In genomic region chr6:17110564-17111100, GRCm38 (mm10) we compare ENCODE assay signal across 10 mouse cellular contexts. TPM values are rescaled to one million over a fixed set of nuclear protein-coding genes. Genes with fewer than 3 reads are reported as not detected.
DNase-seq lines count a peak whose midpoint lies in the region; ATAC-seq and TF ChIP-seq lines count a peak whose summit lies in the region.
"Had no signal": no experiment of that assay in that cellular context is flagged by ENCODE, and none has a peak within 500 bp of the region (broad histone marks: within the 10 kb centered on the region; RNA-seq: fewer than 3 reads in every experiment).

No protein-coding gene starts in this region.

- ATAC-seq in forebrain, postnatal 0 days: peak; percentile 51; the same call in 1 of the 2 replicates
- ATAC-seq in forebrain, embryonic 12.5 days (ENCODE audit: low FRiP score): no peak
- ATAC-seq in midbrain, postnatal 0 days (ENCODE audit: low FRiP score): no peak
- ATAC-seq in midbrain, embryonic 16.5 days: no peak
- ATAC-seq in kidney, embryonic 14.5 days (ENCODE audit: low FRiP score, low TSS enrichment): peak; percentile 49; the same call in 1 of the 2 replicates
- 0 out of 2 replicates have a peak, but pooled peaks have one; percentile 58 for ATAC-seq in stomach, postnatal 0 days (ENCODE audit: low FRiP score, low TSS enrichment)

- H3K9me3 ChIP-seq in forebrain, postnatal 0 days (ENCODE audit: low read length): no peaks in the 10 kb centered on the region
- no peaks in the 10 kb centered on the region for H3K9me3 ChIP-seq in forebrain, embryonic 12.5 days
- H3K9me3 ChIP-seq in midbrain, postnatal 0 days (ENCODE audit: low read length): no peaks in the 10 kb centered on the region
- no peaks in the 10 kb centered on the region for H3K9me3 ChIP-seq in midbrain, embryonic 16.5 days (replicated peaks; ENCODE audit: control insufficient read depth, low read length, poor library complexity, severe bottlenecking)
- H3K9me3 ChIP-seq in kidney, embryonic 14.5 days (ENCODE audit: control insufficient read depth, low read length): no peaks in the 10 kb centered on the region
- no peaks in the 10 kb centered on the region for H3K9me3 ChIP-seq in stomach, postnatal 0 days (ENCODE audit: control insufficient read depth, low read length)
- H3K9me3 ChIP-seq: embryonic facial prominence, embryonic 12.5 days; heart, embryonic 15.5 days had no signal

- no peaks in the 10 kb centered on the region for H3K36me3 ChIP-seq in forebrain, postnatal 0 days (ENCODE audit: insufficient read depth)
- no peaks in the 10 kb centered on the region for H3K36me3 ChIP-seq in forebrain, embryonic 12.5 days (replicated peaks)
- H3K36me3 ChIP-seq in midbrain, postnatal 0 days (ENCODE audit: insufficient read depth, low read length): no peaks in the 10 kb centered on the region
- no peaks in the 10 kb centered on the region for H3K36me3 ChIP-seq in midbrain, embryonic 16.5 days (ENCODE audit: control insufficient read depth, insufficient read depth, low read length)
- H3K36me3 ChIP-seq in kidney, embryonic 14.5 days (ENCODE audit: control insufficient read depth, insufficient read depth, low read length): no peaks in the 10 kb centered on the region
- no peaks in the 10 kb centered on the region for H3K36me3 ChIP-seq in stomach, postnatal 0 days (ENCODE audit: control insufficient read depth, insufficient read depth, low read length)
- H3K36me3 ChIP-seq: embryonic facial prominence, embryonic 12.5 days; heart, embryonic 15.5 days had no signal

- H3K4me3 ChIP-seq in forebrain, postnatal 0 days (ENCODE audit: low read depth, low read length): no peak overlapping the region
- H3K4me3 ChIP-seq in forebrain, embryonic 12.5 days (replicated peaks): no peak overlapping the region
- no peak overlapping the region for H3K4me3 ChIP-seq in midbrain, postnatal 0 days (ENCODE audit: low read depth, low read length)
- no peak overlapping the region for H3K4me3 ChIP-seq in midbrain, embryonic 16.5 days (ENCODE audit: low read depth, low read length)
- no peak overlapping the region for H3K4me3 ChIP-seq in kidney, embryonic 14.5 days (ENCODE audit: low read length)
- no peak overlapping the region for H3K4me3 ChIP-seq in stomach, postnatal 0 days (ENCODE audit: low read depth, low read length)
- H3K4me3 ChIP-seq: embryonic facial prominence, embryonic 12.5 days; heart, embryonic 15.5 days had no signal

- peak; percentile 43 for TF ChIP-seq CTCF in forebrain, postnatal 0 days (IDR thresholded peaks at IDR 0.05; ENCODE audit: low read depth)
- peak; percentile 54 for TF ChIP-seq CTCF in midbrain, postnatal 0 days (IDR thresholded peaks at IDR 0.05)
- TF ChIP-seq CTCF in stomach, postnatal 0 days (IDR thresholded peaks at IDR 0.05; ENCODE audit: low read depth): peak; percentile 71

- WGBS in forebrain, postnatal 0 days: 44% methylated on average over 6 of the region's 6 CpGs
- WGBS in forebrain, embryonic 12.5 days: 56% methylated on average over 6 of the region's 6 CpGs
- WGBS in midbrain, postnatal 0 days: 67% methylated on average over 6 of the region's 6 CpGs
- 62% methylated on average over 6 of the region's 6 CpGs for WGBS in midbrain, embryonic 16.5 days
- WGBS in kidney, embryonic 14.5 days: 56% methylated on average over 6 of the region's 6 CpGs
- WGBS in stomach, postnatal 0 days: 64% methylated on average over 6 of the region's 6 CpGs

- TF ChIP-seq EP300 in stomach, postnatal 0 days (optimal IDR thresholded peaks at IDR 0.05): no peak

- H3K27ac ChIP-seq in forebrain, postnatal 0 days (ENCODE audit: low read depth, low read length): no peak overlapping the region
- no peak overlapping the region for H3K27ac ChIP-seq in forebrain, embryonic 12.5 days
- no peak overlapping the region for H3K27ac ChIP-seq in midbrain, postnatal 0 days (ENCODE audit: low read depth, low read length)
- H3K27ac ChIP-seq in midbrain, embryonic 16.5 days (ENCODE audit: low read length): no peak overlapping the region
- H3K27ac ChIP-seq in kidney, embryonic 14.5 days (ENCODE audit: low read depth, low read length): no peak overlapping the region
- no peak overlapping the region for H3K27ac ChIP-seq in stomach, postnatal 0 days (replicated peaks)
- H3K27ac ChIP-seq: embryonic facial prominence, embryonic 12.5 days; heart, embryonic 15.5 days had no signal

- no peaks in the 10 kb centered on the region for H3K27me3 ChIP-seq in forebrain, postnatal 0 days (ENCODE audit: insufficient read depth, low read length)
- no peaks in the 10 kb centered on the region for H3K27me3 ChIP-seq in forebrain, embryonic 12.5 days
- H3K27me3 ChIP-seq in midbrain, postnatal 0 days (ENCODE audit: insufficient read depth, low read length): no peaks in the 10 kb centered on the region
- H3K27me3 ChIP-seq in midbrain, embryonic 16.5 days (ENCODE audit: control insufficient read depth, insufficient read depth, low read depth, low read length): no peaks in the 10 kb centered on the region
- no peaks in the 10 kb centered on the region for H3K27me3 ChIP-seq in kidney, embryonic 14.5 days (ENCODE audit: control insufficient read depth, insufficient read depth, low read length)
- no peaks in the 10 kb centered on the region for H3K27me3 ChIP-seq in stomach, postnatal 0 days (ENCODE audit: control insufficient read depth, insufficient read depth, low read length)
- H3K27me3 ChIP-seq: embryonic facial prominence, embryonic 12.5 days; heart, embryonic 15.5 days had no signal

- no peak overlapping the region for H3K9ac ChIP-seq in forebrain, postnatal 0 days
- no peak overlapping the region for H3K9ac ChIP-seq in forebrain, embryonic 12.5 days
- no peak overlapping the region for H3K9ac ChIP-seq in midbrain, postnatal 0 days (replicated peaks; ENCODE audit: low read length, poor library complexity, severe bottlenecking)
- no peak overlapping the region for H3K9ac ChIP-seq in midbrain, embryonic 16.5 days (ENCODE audit: low read depth, low read length)
- H3K9ac ChIP-seq in kidney, embryonic 14.5 days (ENCODE audit: low read depth, low read length): no peak overlapping the region
- no peak overlapping the region for H3K9ac ChIP-seq in stomach, postnatal 0 days (ENCODE audit: low read length)
- H3K9ac ChIP-seq: embryonic facial prominence, embryonic 12.5 days; heart, embryonic 15.5 days had no signal

- no peak overlapping the region for H3K4me2 ChIP-seq in forebrain, postnatal 0 days (ENCODE audit: low read depth)
- no peak overlapping the region for H3K4me2 ChIP-seq in forebrain, embryonic 12.5 days
- H3K4me2 ChIP-seq in midbrain, postnatal 0 days (ENCODE audit: low read depth, low read length, poor library complexity, severe bottlenecking): no peak overlapping the region
- H3K4me2 ChIP-seq in midbrain, embryonic 16.5 days (ENCODE audit: low read length): no peak overlapping the region
- H3K4me2 ChIP-seq in kidney, embryonic 14.5 days (replicated peaks; ENCODE audit: low read depth, low read length): no peak overlapping the region
- H3K4me2 ChIP-seq in stomach, postnatal 0 days (replicated peaks; ENCODE audit: low read depth): no peak overlapping the region
- H3K4me2 ChIP-seq: embryonic facial prominence, embryonic 12.5 days; heart, embryonic 15.5 days had no signal

- peak; percentile 33 for DNase-seq in forebrain, postnatal 0 days
- peak; percentile 41 for DNase-seq in midbrain, postnatal 0 days (ENCODE audit: low spot score)
- peak; percentile 31 for DNase-seq in stomach, postnatal 0 days (ENCODE audit: low spot score)
- no peak for DNase-seq in cerebellum, adult 9-10 months
- no peak for DNase-seq in urinary bladder, postnatal 25 days (ENCODE audit: low spot score)

- no peaks in the 10 kb centered on the region for H3K4me1 ChIP-seq in forebrain, postnatal 0 days (ENCODE audit: insufficient read depth)
- no peaks in the 10 kb centered on the region; the same call in 1 of the 2 replicates for H3K4me1 ChIP-seq in forebrain, embryonic 12.5 days
- H3K4me1 ChIP-seq in midbrain, postnatal 0 days (ENCODE audit: insufficient read depth, low read length): peaks cover 2% of the 10 kb centered on the region; the same call in 1 of the 2 replicates
- no peaks in the 10 kb centered on the region for H3K4me1 ChIP-seq in midbrain, embryonic 16.5 days (ENCODE audit: control insufficient read depth, insufficient read depth, low read length)
- H3K4me1 ChIP-seq in kidney, embryonic 14.5 days (ENCODE audit: control insufficient read depth, insufficient read depth, low read length): no peaks in the 10 kb centered on the region
- H3K4me1 ChIP-seq in stomach, postnatal 0 days (replicated peaks; ENCODE audit: control insufficient read depth, insufficient read depth): no peaks in the 10 kb centered on the region
- H3K4me1 ChIP-seq: embryonic facial prominence, embryonic 12.5 days had no signal

RNA-seq across cellular contexts. Expression of gene Tes, which starts 45.7 kb away (rescaled TPM):
- total RNA-seq in forebrain, postnatal 0 days (2014; rRNA removed): 31.8 and 45.5 TPM in 2 replicates
- polyA plus RNA-seq in forebrain, postnatal 0 days (2015; fragmentation: Nextera tagmentation; extraction: Ambion mirVana): 22.0 and 24.1 TPM in 2 replicates
- polyA plus RNA-seq in forebrain, embryonic 12.5 days (2016; fragmentation: Nextera tagmentation; extraction: Ambion mirVana): 26.5 and 28.8 TPM in 2 replicates
- total RNA-seq in midbrain, postnatal 0 days (2014; rRNA removed): 22.1 and 24.2 TPM in 2 replicates
- 11.9 and 12.1 TPM in 2 replicates for polyA plus RNA-seq in midbrain, postnatal 0 days (2015; fragmentation: Nextera tagmentation; extraction: Ambion mirVana)
- 26.7 and 28.1 TPM in 2 replicates for polyA plus RNA-seq in midbrain, embryonic 16.5 days (2015; fragmentation: Nextera tagmentation; extraction: Ambion mirVana)
- 91.3 and 92.2 TPM in 2 replicates for polyA plus RNA-seq in kidney, embryonic 14.5 days (2014; fragmentation: Nextera tagmentation; extraction: Ambion mirVana)
- polyA plus RNA-seq in stomach, postnatal 0 days (2015; fragmentation: Nextera tagmentation; extraction: Ambion mirVana): 111 and 114 TPM in 2 replicates

Comparison
In these comparisons a context has a peak if more than half of its experiments do, and no peak if none do; other contexts are left out.
1. ATAC-seq: peak in forebrain, postnatal 0 days (single experiment), kidney, embryonic 14.5 days (single experiment) and stomach, postnatal 0 days (single experiment); none in forebrain, embryonic 12.5 days (single experiment), midbrain, postnatal 0 days (single experiment) and midbrain, embryonic 16.5 days (single experiment).
2. DNase-seq: peak in forebrain, postnatal 0 days (single experiment), midbrain, postnatal 0 days (single experiment) and stomach, postnatal 0 days (single experiment); none in cerebellum, adult 9-10 months (single experiment) and urinary bladder, postnatal 25 days (single experiment).
3. Peak in every context shown above with its lines, with median percentiles within 50 percentile points of each other: CTCF ChIP-seq.